Mouse (Mus musculus) heart, embryonic 12.5 days (tissue): ENCODE results near the gene Mtrex. TPM values are rescaled to one million over a fixed set of nuclear protein-coding genes. Genes with fewer than 3 reads are reported as not detected.

Experiments
- ATAC-seq: fragments of 200-750 bp; cut with Nextera tagmentation; 2 replicates; pipeline ENCODE4 v1.8.0; 2017; ENCODE audit warnings: moderate TSS enrichment, moderate library complexity; ENCODE audit not compliant: insufficient number of reproducible peaks, low FRiP score
- H3K27ac ChIP-seq: fragments of 300-500 bp; sonication (generic); 2 replicates; pipeline ENCODE4 v1.5.1; 2016; ENCODE audit warnings: mild to moderate bottlenecking, moderate library complexity; ENCODE audit not compliant: poor library complexity, severe bottlenecking
- H3K27me3 ChIP-seq: fragments of 300-500 bp; sonication (generic); replicated peaks from 2 replicates; pipeline ENCODE4 v1.6.1; 2016; ENCODE audit warnings: mild to moderate bottlenecking, moderate library complexity
- H3K36me3 ChIP-seq: fragments of 300-500 bp; sonication (generic); 2 replicates; pipeline ENCODE4 v1.6.1; 2016; ENCODE audit warnings: mild to moderate bottlenecking, moderate library complexity
- H3K4me1 ChIP-seq: fragments of 300-500 bp; sonication (generic); replicated peaks from 2 replicates; pipeline ENCODE4 v1.6.1; 2016; ENCODE audit warnings: mild to moderate bottlenecking
- H3K4me2 ChIP-seq: fragments of 300-500 bp; sonication (generic); 2 replicates; pipeline ENCODE4 v1.6.1; 2016; ENCODE audit warnings: mild to moderate bottlenecking, moderate library complexity
- H3K4me3 ChIP-seq: fragments of 300-500 bp; sonication (generic); 2 replicates; pipeline ENCODE4 v1.5.1; 2016; ENCODE audit warnings: mild to moderate bottlenecking
- H3K9ac ChIP-seq: fragments of 300-500 bp; sonication (generic); 2 replicates; pipeline ENCODE4 v1.6.1; 2016; ENCODE audit warnings: mild to moderate bottlenecking, moderate library complexity
- H3K9me3 ChIP-seq: fragments of 300-500 bp; sonication (generic); replicated peaks from 2 replicates; pipeline ENCODE4 v1.6.1; 2016; ENCODE audit warnings: mild to moderate bottlenecking, moderate library complexity
- WGBS: fragments of 180-500 bp; shearing (Covaris S2); methylation state at CpG from one replicate; pipeline ENCODE4 v1.1.7; 2016; 5-methylcytosine and 5-hydroxymethylcytosine counted together
- polyA plus RNA-seq: library from polyadenylated mRNA; unstranded; fragments of >200 nt; fragmentation: Nextera tagmentation; extraction: Ambion mirVana; gene quantifications from 2 replicates; pipeline ENCODE4 v1.2.1, GENCODE M21; 2016

Gene Mtrex
- 58.3 and 60.6 TPM in 2 replicates for polyA plus RNA-seq

DNA sequence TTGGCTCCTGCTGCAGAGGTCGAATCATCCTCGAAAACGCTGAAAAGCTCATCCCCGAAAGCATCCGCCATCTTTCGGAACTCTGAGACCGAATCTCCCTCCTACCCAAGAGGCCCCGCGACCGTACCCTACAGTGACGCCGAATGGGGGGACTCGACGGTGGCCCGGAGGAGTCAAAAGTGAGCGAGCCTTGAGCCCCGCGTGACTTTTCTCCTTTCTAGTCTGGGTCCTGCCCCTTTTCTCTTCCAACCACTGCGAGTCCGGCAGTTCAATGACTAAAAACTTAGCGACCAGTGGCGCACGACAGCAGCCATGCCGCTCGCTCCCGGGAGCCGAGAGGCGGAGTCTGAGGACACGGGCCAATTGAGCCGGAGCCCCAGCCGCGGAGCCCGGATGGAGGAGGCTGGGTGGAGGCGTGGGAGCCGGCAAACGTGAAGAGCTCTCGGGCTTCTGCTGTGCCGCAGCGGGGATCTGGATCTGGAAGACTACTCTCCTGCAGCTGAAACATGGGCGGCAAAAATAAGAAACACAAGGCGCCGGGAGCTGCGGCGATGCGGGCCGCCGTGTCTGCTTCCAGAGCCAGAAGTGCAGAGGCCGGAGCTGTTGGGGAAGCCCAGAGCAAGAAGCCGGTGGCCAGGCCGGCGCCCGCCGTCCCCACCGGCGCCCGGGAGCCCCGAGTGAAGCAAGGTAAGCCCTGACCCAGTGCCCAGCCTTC is at the start of gene Mtrex, which contains the start of gene Dhx29:
Gene Mtrex, minus strand, starts transcription at position 112 of the 715 bp plus-strand sequence.
Gene Dhx29, plus strand, starts transcription at position 168 of the 715 bp plus-strand sequence.
- WGBS: under 1% methylated on average over 57 of the region's 57 CpGs
- H3K36me3 ChIP-seq: peaks cover 17% of the 10 kb centered on the region
- peak within 1 kb of the TSS; percentile 84 for H3K4me3 ChIP-seq
- H3K9me3 ChIP-seq: no peaks in the 10 kb centered on the region
- H3K27ac ChIP-seq: peak within 1 kb of the TSS; percentile 85
- H3K9ac ChIP-seq: peak within 1 kb of the TSS; percentile 93
- H3K4me2 ChIP-seq: peak within 1 kb of the TSS; percentile 75
- H3K27me3 ChIP-seq: no peaks in the 10 kb centered on the region
- ATAC-seq: peak; percentile 98
- peaks cover 17% of the 10 kb centered on the region for H3K4me1 ChIP-seq

DNA sequence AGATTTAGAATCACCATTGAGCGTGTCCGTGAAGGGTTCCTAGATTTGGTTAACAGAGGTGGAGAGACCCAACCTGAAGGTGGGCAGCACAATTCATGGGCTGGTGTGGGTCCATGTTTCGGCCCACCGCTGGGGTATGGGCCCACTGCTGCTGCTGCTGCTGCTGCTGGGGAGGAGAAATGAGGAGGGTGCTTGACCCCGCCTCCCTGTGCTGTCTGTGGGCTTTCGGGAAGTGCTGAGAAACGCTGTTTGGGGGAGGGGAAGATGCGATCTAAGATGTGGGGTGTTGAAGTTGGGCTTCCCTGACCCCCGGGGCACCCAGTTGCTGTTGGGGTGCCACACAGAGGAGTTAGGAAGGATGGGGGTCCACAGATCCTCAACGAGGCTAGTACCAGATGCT is 49.5 kb upstream of the Mtrex start:
- no peaks in the 10 kb centered on the region for H3K9me3 ChIP-seq
- H3K4me1 ChIP-seq: no peaks in the 10 kb centered on the region
- no peaks in the 10 kb centered on the region for H3K36me3 ChIP-seq
- ATAC-seq: no peak
- peaks cover 42% of the 10 kb centered on the region for H3K27me3 ChIP-seq
- no peak overlapping the region for H3K27ac ChIP-seq
- H3K4me3 ChIP-seq: no peak overlapping the region
- 39% methylated on average over 10 of the region's 10 CpGs for WGBS
- H3K9ac ChIP-seq: no peak overlapping the region
- H3K4me2 ChIP-seq: peak overlapping the region; percentile 30

DNA sequence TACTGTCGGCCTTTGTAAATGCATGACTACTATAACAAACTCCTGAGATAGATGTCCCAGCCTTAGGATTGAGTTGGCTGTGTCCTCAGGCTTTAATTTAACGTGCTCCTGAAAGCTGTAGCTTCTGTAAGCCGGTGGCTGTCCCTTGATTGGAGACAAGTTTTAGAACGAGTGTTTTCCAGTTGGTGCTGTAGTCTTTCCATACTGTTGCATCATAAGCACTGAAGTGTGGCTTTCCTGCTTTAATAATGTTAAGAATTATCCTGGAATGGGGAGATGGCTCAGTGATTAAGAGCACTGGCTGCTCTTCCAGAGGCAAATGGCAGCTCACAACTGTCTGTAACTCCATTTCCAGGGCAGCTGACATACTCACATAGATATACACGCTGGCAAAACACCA is 40.1 kb upstream of the Mtrex start:
- H3K4me2 ChIP-seq: no peak overlapping the region
- H3K9me3 ChIP-seq: no peaks in the 10 kb centered on the region
- H3K4me1 ChIP-seq: no peaks in the 10 kb centered on the region
- H3K9ac ChIP-seq: no peak overlapping the region
- H3K27me3 ChIP-seq: no peaks in the 10 kb centered on the region
- ATAC-seq: no peak
- no peak overlapping the region for H3K27ac ChIP-seq
- 88% methylated on average over 5 of the region's 5 CpGs for whole genome bisulfite sequencing
- no peak overlapping the region for H3K4me3 ChIP-seq
- H3K36me3 ChIP-seq: peaks cover 53% of the 10 kb centered on the region

DNA sequence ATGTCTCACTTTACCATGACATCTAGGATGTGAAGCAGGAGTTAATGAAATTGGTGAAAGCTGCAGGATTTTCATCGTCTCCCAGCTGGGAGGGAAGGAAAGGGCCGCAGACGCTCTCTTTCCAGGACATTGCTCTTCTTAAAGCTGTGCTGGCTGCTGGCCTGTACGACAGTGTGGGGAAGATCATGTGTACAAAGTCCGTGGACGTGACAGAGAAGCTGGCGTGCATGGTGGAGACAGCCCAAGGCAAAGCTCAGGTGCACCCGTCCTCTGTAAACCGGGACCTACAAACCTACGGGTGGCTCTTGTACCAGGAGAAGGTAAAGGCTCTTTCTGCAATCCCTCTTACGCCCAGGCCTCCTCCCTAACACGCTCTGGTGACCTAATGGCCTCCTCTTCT is 37.2 kb upstream of the Mtrex start:
- peaks cover 62% of the 10 kb centered on the region for H3K36me3 ChIP-seq
- H3K9me3 ChIP-seq: no peaks in the 10 kb centered on the region
- H3K4me3 ChIP-seq: no peak overlapping the region
- WGBS: 89% methylated on average over 12 of the region's 12 CpGs
- H3K9ac ChIP-seq: no peak overlapping the region
- H3K27me3 ChIP-seq: no peaks in the 10 kb centered on the region
- no peak overlapping the region for H3K27ac ChIP-seq
- no peaks in the 10 kb centered on the region for H3K4me1 ChIP-seq
- H3K4me2 ChIP-seq: no peak overlapping the region
- no peak for ATAC-seq

DNA sequence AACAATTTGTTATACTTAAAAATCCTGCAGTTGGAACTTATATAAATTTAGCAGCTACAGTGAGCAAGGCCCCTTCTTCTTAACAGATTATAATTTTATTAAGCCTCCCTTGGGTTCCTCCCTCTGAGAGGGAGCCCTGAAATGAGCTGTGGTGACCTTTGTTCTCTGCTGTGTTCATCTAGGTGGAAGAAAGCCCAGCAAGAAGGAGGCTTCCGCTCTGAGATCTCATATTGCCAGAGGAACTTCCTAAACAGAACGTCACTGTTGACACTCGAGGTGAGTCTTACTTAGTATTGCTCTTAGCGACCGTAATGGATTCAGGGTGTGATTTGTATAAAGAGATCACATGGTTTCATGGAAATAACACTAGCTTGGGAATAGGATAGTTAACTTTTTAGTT is 35.9 kb upstream of the Mtrex start:
- no peaks in the 10 kb centered on the region for H3K4me1 ChIP-seq
- no peak overlapping the region for H3K4me2 ChIP-seq
- H3K36me3 ChIP-seq: peaks cover 63% of the 10 kb centered on the region
- no peak overlapping the region for H3K9ac ChIP-seq
- H3K27me3 ChIP-seq: no peaks in the 10 kb centered on the region
- no peak overlapping the region for H3K4me3 ChIP-seq
- H3K9me3 ChIP-seq: no peaks in the 10 kb centered on the region
- H3K27ac ChIP-seq: no peak overlapping the region
- ATAC-seq: no peak
- 86% methylated on average over 5 of the region's 5 CpGs for WGBS

DNA sequence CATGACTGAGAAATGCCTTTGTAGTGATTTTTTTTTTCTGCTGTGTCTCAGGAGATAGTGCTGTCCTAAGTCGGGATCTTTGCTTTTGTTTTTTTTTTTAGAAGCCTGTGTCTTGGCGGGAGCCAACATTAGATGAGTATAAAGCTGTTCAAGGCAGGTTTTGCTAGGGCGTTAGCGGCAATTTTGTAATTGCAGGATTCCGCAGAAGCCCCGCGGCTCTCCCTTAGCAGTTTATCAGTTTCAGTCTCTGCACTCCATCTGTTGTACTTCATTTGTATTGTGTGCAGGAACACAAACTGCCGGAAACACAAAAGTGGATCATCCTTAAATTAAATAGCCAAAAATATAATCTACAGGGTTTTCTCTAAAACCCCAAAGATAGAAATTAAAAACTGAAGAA is 26.9 kb upstream of the Mtrex start:
- H3K27ac ChIP-seq: no peak overlapping the region
- no peaks in the 10 kb centered on the region for H3K9me3 ChIP-seq
- ATAC-seq: no peak
- H3K36me3 ChIP-seq: peaks cover 76% of the 10 kb centered on the region
- 91% methylated on average over 8 of the region's 8 CpGs for WGBS
- no peak overlapping the region for H3K9ac ChIP-seq
- H3K4me1 ChIP-seq: no peaks in the 10 kb centered on the region
- no peak overlapping the region for H3K4me3 ChIP-seq
- no peak overlapping the region for H3K4me2 ChIP-seq
- H3K27me3 ChIP-seq: no peaks in the 10 kb centered on the region

DNA sequence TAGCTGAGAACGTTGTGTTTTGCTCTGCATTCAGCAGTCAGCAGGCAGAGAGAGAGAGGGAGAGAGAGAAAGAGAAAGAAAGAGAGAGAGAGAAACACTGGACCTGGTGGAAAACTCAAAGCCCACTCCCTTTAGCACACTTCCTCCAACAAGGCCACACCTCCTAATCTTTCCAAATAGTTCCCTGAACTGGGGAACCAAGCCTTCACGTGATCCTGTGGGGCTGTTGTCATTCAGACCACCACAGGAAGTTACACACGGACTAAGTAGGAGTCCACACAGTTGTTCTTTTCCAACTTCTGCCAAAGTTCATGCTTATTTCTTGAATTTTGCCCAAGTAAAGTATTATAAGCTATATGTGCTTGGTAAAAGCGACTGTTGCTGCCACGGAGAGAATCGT is 18.7 kb upstream of the Mtrex start:
- Histone ChIP-seq H3K9ac (no peak overlapping the region), H3K4me2 (no peak overlapping the region), H3K27ac (no peak overlapping the region), H3K36me3 (peaks cover 78% of the 10 kb centered on the region), H3K4me3 (no peak overlapping the region), H3K4me1 (peaks cover 6% of the 10 kb centered on the region; the same call in 1 of the 2 replicates), H3K9me3 (no peaks in the 10 kb centered on the region), H3K27me3 (no peaks in the 10 kb centered on the region)
- ATAC-seq: no peak
- WGBS: 82% methylated on average over 6 of the region's 6 CpGs

DNA sequence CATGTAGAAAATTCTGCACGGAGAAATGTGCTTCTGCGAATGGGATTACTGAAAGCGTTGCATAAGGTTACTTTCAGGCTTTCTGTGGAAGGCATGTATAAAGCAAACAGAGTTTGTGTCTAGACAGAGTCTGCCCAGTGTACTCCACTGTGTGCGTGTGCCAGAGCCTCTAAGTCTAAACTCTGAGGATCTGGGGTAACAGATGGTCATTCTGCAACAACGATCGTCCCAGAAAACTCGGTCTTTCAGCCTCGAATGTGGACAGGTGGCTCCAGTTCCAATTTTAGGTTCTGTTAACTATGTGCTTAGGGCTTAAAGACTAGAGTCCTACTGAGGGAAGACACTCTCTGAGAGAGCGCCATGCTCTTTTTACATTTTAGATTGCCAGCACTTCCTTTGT is 18.1 kb upstream of the Mtrex start:
- Histone ChIP-seq H3K36me3 (peaks cover 74% of the 10 kb centered on the region), H3K4me2 (no peak overlapping the region), H3K4me3 (no peak overlapping the region), H3K27me3 (no peaks in the 10 kb centered on the region), H3K4me1 (peaks cover 6% of the 10 kb centered on the region; the same call in 1 of the 2 replicates), H3K9me3 (no peaks in the 10 kb centered on the region), H3K27ac (no peak overlapping the region), H3K9ac (no peak overlapping the region)
- no peak for ATAC-seq
- WGBS: 92% methylated on average over 9 of the region's 9 CpGs

DNA sequence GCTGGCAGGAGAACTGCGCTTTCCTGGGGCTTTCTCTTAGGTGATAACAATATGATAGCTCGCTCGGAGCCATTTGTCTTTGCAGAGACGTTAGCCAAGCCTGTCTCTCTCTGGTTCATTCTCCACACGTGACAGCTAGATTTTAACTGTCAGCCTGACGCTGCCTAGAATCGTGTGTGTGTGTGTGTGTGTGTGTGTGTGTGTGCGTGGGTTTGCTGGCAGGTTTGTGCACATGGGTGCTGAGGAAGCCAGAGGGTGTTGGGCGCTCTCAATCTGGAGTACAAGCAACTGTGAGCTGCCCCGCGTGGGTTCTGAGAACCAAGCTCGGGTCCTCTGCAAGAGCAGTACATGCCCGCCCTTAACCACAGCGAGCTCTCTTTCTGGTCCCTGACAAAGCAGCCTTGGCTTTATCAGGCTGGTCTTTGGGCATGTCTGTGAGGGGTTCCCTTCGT is 14.7 kb upstream of the Mtrex start:
- peak overlapping the region; percentile 40 for H3K4me2 ChIP-seq
- WGBS: 29% methylated on average over 15 of the region's 15 CpGs
- no peak for ATAC-seq

DNA sequence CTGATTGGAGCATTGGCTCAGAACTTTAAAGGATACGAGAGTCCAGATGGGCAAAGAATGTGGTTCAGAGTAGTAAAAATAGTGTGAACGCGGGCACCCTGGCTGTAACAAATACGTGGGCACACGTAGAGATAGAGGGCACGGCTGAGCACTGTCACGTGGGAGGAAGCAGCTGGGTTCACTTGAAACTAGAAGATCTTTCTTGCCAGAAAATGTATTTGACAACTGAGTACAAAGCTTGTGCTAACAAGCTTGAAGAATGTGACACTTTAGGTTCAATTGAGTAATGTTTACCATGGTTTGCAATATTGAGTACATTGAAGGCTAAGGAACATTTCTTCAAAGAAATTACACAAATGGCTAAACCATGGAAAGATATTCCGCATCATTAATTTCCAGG is 10.9 kb upstream of the Mtrex start:
- ATAC-seq: no peak
- H3K4me1 ChIP-seq: peaks cover 6% of the 10 kb centered on the region; the same call in 1 of the 2 replicates
- H3K9ac ChIP-seq: no peak overlapping the region
- no peak overlapping the region for H3K27ac ChIP-seq
- peaks cover 53% of the 10 kb centered on the region for H3K36me3 ChIP-seq
- 92% methylated on average over 8 of the region's 8 CpGs for WGBS
- no peaks in the 10 kb centered on the region for H3K9me3 ChIP-seq
- H3K4me3 ChIP-seq: no peak overlapping the region
- no peak overlapping the region for H3K4me2 ChIP-seq
- H3K27me3 ChIP-seq: no peaks in the 10 kb centered on the region

More for the DNA sequence above, 14.7 kb upstream of the Mtrex start:
- peak overlapping the region; percentile 10; the same call in 1 of the 2 replicates for H3K4me3 ChIP-seq
- H3K9me3 ChIP-seq: no peaks in the 10 kb centered on the region
- peaks cover 64% of the 10 kb centered on the region for H3K36me3 ChIP-seq
- H3K27me3 ChIP-seq: no peaks in the 10 kb centered on the region
- H3K4me1 ChIP-seq: peaks cover 6% of the 10 kb centered on the region; the same call in 1 of the 2 replicates
- no peak overlapping the region for H3K9ac ChIP-seq
- no peak overlapping the region for H3K27ac ChIP-seq

DNA sequence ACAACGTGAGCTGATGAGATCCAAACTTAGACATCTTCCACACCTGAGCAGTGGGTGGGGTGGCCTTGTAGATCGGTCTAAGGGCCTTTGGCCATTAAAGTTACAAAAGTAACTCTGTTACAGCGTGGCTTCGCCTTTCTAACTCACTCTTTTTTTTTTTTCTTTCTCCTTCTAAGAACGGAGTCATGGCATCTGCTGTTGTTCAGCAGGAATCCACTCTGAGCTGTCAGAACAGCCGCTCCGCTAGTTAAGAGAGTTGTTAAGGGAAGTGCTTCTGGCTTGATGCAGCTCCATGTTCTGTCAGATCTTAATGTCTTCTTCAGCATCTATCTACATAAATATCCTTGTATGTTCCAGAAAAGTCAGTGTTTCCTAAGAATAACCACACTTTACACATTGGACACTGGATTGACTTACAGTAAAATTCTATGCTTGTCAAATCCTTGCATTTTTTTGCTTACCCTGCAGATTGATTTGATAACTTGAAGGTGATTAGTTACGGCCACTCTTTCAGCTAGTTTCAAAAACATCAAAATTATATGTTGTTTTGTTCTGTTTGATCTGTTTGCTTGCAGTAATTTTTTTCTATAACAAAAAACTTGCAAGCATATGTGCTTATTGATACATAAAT is 955 bp upstream of the Mtrex start:
- WGBS: 5% methylated on average over 8 of the region's 8 CpGs
- H3K9me3 ChIP-seq: no peaks in the 10 kb centered on the region

More for the DNA sequence above, 955 bp upstream of the Mtrex start:
- Histone ChIP-seq H3K4me3 (peak overlapping the region; percentile 84), H3K4me1 (peaks cover 17% of the 10 kb centered on the region), H3K27ac (peak overlapping the region; percentile 85), H3K27me3 (no peaks in the 10 kb centered on the region), H3K4me2 (peak overlapping the region; percentile 71), H3K9ac (peak overlapping the region; percentile 78), H3K36me3 (peaks cover 21% of the 10 kb centered on the region)
- no peak for ATAC-seq
